Mouse (Mus musculus) heart, embryonic 14.5 days (tissue): ENCODE measurements around the gene Pla2g12b. TPM values are rescaled to one million over a fixed set of nuclear protein-coding genes. Genes with fewer than 3 reads are reported as not detected.

Experiments used
- ATAC-seq: fragments of 200-750 bp; cut with Nextera tagmentation; 2 replicates; pipeline ENCODE4 v1.8.0; 2017; ENCODE audit warnings: low read depth, moderate TSS enrichment; ENCODE audit not compliant: insufficient number of reproducible peaks, insufficient read depth, low FRiP score
- H3K27ac ChIP-seq, 2 experiments: fragments of 200-500 bp in 1 of 2; fragments of 300-500 bp in 1 of 2; sonication (generic) in 1 of 2; replicated peaks in 1 of 2; 2 replicates each; pipeline ENCODE4 v1.5.1; 2012 to 2014; ENCODE audit warnings: low read depth in 2 of 2, low read length in 2 of 2, control low read depth in 1 of 2, mild to moderate bottlenecking in 1 of 2, mixed read lengths in 1 of 2; ENCODE audit not compliant: control insufficient read depth in 1 of 2, insufficient read depth in 1 of 2
- H3K27me3 ChIP-seq: fragments of 300-500 bp; sonication (generic); 2 replicates; pipeline ENCODE4 v1.6.1; 2014; ENCODE audit warnings: mild to moderate bottlenecking, low read length, control low read depth; ENCODE audit not compliant: control insufficient read depth, insufficient read depth
- H3K36me3 ChIP-seq: fragments of 300-500 bp; sonication (generic); 2 replicates; pipeline ENCODE4 v1.6.1; 2014; ENCODE audit warnings: mild to moderate bottlenecking, control low read depth, low read length, mixed read lengths; ENCODE audit not compliant: control insufficient read depth, insufficient read depth
- H3K4me1 ChIP-seq, 2 experiments: fragments of 200-500 bp in 1 of 2; fragments of 300-500 bp in 1 of 2; sonication (generic) in 1 of 2; 2 replicates each; pipeline ENCODE4 v1.6.1; 2012 to 2014; ENCODE audit warnings: low read length in 2 of 2, control low read depth in 1 of 2, mixed read lengths in 1 of 2; ENCODE audit not compliant: control insufficient read depth in 2 of 2, insufficient read depth in 2 of 2
- H3K4me2 ChIP-seq: fragments of 300-500 bp; sonication (generic); 2 replicates; pipeline ENCODE4 v1.6.1; 2014; ENCODE audit warnings: mild to moderate bottlenecking, low read length
- H3K4me3 ChIP-seq, 2 experiments: fragments of 200-500 bp in 1 of 2; fragments of 300-500 bp in 1 of 2; sonication (generic) in 1 of 2; 2 replicates each; pipeline ENCODE4 v1.5.1; 2012 to 2014; ENCODE audit warnings: low read length in 2 of 2, mild to moderate bottlenecking in 2 of 2, control low read depth in 1 of 2, low read depth in 1 of 2, moderate library complexity in 1 of 2; ENCODE audit not compliant: control insufficient read depth in 1 of 2, insufficient read depth in 1 of 2
- H3K9ac ChIP-seq: fragments of 300-500 bp; sonication (generic); 2 replicates; pipeline ENCODE4 v1.6.1; 2014; ENCODE audit warnings: mild to moderate bottlenecking, low read length
- H3K9me3 ChIP-seq: fragments of 300-500 bp; sonication (generic); 2 replicates; pipeline ENCODE4 v1.6.1; 2016; ENCODE audit warnings: low read length, control low read depth; ENCODE audit not compliant: control insufficient read depth
- WGBS: fragments of 180-500 bp; shearing (Covaris S2); extraction: QIAGEN DNeasy Blood & Tissue Kit; methylation state at CpG from one replicate; pipeline ENCODE4 v1.1.7; 2014; 5-methylcytosine and 5-hydroxymethylcytosine counted together
- polyA plus RNA-seq: library from polyadenylated mRNA; unstranded; fragments of >200 nt; fragmentation: Nextera tagmentation; extraction: Ambion mirVana; gene quantifications from 2 replicates; pipeline ENCODE4 v1.2.1, GENCODE M21; 2014

Pla2g12b gene
- polyA plus RNA-seq, 1 experiment from 2014 or later = 0.55 TPM

DNA sequence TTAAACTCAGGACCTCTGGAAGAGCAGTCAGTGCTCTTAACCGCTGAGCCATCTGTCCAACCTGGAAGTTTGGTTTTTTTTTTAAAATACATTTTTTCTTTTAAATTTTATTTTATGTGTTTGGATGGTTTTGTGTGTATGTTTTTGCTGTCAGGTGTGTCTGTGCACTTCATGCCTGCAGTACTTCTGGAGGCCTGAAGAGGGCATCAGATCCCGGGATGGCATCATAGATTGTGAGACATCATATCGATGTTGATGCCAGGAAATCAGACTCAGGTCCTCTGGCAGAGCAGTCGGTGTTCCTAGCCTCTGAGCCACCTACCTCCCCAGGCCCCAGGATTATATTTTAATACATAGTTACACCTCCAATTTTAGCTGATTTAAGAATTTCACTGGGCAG lies 10.3 kb downstream of the Pla2g12b start:
- Histone ChIP-seq H3K36me3 (no peaks in the 10 kb centered on the region), H3K27ac (no peak overlapping the region), H3K9ac (no peak overlapping the region), H3K27me3 (no peaks in the 10 kb centered on the region), H3K4me2 (no peak overlapping the region), H3K9me3 (no peaks in the 10 kb centered on the region), H3K4me3 (no peak overlapping the region), H3K4me1 (peaks cover 0 to 4% of the 10 kb centered on the region in 2 experiments; a peak in 2 of 4 replicates)
- WGBS = 90% methylated on average over 4 of the region's 4 CpGs
- ATAC-seq = no peak

DNA sequence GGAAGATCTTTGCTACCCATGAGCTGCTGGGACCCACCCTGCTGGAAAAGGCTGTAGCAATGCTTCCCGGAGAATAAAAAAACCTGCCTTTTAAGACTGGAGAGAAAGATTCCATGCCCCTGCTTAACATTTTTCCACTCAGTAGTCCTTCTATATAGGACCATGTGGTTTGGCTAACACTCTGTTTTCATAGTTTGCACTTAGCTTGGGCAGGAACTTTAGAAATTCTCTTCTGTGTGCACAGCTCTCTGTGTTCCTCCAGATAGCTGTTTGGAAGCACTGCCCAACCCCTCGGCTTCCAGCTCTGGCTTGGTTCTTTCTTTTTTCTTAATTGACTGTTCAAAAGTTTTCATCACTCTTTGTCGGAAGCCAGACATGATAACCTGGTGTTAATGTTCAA lies 13.2 kb downstream of the Pla2g12b start:
- peak; percentile 39; the same call in 1 of the 2 replicates for ATAC-seq

DNA sequence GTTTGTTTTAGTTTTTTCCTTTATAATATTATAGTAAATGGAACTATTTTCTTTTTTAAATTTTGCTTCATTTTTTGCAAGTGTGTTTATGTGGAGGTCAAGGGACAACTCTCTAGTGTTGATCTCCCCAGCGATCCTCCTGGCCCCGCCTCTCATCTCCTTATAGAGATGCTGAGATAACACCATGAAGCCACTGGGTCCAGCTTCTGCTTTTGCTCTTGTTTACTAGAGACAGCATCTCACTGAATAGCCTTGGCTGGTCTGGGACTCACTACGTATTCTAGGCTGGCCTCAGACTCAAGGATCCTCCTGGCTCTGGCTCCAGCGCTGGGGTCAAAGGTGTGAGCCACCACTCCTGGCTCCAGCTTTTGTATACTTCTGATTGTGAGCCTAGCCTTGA lies 16.1 kb downstream of the Pla2g12b start:
- WGBS = 87% methylated on average over 4 of the region's 4 CpGs
- no peak for ATAC-seq
- H3K36me3 ChIP-seq = no peaks in the 10 kb centered on the region
- H3K27ac ChIP-seq = no peak overlapping the region
- no peak overlapping the region for H3K9ac ChIP-seq
- no peak overlapping the region for H3K4me2 ChIP-seq
- peaks cover 0 to 4% of the 10 kb centered on the region in 2 experiments; a peak in 2 of 4 replicates for H3K4me1 ChIP-seq
- no peak overlapping the region for H3K4me3 ChIP-seq
- no peaks in the 10 kb centered on the region for H3K9me3 ChIP-seq
- H3K27me3 ChIP-seq = no peaks in the 10 kb centered on the region

More for the DNA sequence above, 13.2 kb downstream of the Pla2g12b start:
- H3K4me3 ChIP-seq = no peak overlapping the region
- no peak overlapping the region for H3K9ac ChIP-seq
- H3K4me1 ChIP-seq = peaks cover 0 to 4% of the 10 kb centered on the region in 2 experiments; a peak in 2 of 4 replicates
- 52% methylated on average over 3 of the region's 3 CpGs for WGBS
- H3K36me3 ChIP-seq = no peaks in the 10 kb centered on the region
- no peak overlapping the region for H3K27ac ChIP-seq
- no peaks in the 10 kb centered on the region for H3K9me3 ChIP-seq
- H3K27me3 ChIP-seq = no peaks in the 10 kb centered on the region
- H3K4me2 ChIP-seq = no peak overlapping the region

DNA sequence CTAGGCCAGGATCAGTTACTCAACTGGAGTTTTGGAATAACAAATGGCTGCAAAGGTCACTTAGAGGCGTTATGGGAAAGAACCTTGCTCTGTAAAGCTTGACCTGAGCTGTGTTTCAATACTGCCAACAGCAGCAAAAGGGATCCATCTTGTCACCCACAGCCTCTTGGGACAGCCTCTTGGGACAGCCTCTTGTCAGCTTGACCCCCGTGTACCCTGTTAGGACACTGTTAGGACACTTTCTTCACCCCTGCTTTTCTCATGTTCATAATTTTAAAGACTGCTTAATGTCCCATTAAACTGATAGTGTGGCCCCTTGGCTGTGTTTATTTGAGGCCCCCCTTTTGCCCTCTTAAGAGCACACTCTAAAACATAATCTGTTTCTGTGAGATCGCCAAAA lies 21.0 kb downstream of the Pla2g12b start:
- no peak for ATAC-seq
- Histone ChIP-seq H3K36me3 (no peaks in the 10 kb centered on the region), H3K4me3 (no peak overlapping the region), H3K27ac (no peak overlapping the region), H3K27me3 (no peaks in the 10 kb centered on the region), H3K4me2 (no peak overlapping the region), H3K4me1 (peaks cover 6 to 7% of the 10 kb centered on the region in 2 experiments; a peak in 3 of 4 replicates), H3K9ac (no peak overlapping the region), H3K9me3 (no peaks in the 10 kb centered on the region)
- WGBS = 73% methylated on average over 3 of the region's 3 CpGs

DNA sequence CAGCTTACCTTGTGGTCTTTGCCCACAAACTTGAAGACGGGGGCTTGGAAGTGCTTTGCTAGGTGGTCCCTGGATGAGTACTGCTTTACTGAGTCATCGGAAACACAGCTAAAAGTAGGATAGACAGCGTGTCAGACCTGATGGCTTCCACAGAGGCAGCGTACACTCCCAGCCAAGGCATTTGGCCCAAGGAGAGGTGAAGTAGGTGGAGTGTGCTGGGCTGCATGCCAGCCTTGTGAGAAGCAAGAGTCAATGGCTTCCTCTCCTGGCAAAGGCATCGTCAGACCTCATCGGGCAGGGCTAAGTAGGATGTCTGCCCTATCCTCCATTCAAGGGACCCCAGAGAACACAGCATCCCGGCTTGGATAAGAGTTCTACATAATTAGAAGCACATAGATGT lies 21.9 kb downstream of the Pla2g12b start:
- Histone ChIP-seq H3K4me3 (no peak overlapping the region), H3K4me1 (peaks cover 6 to 8% of the 10 kb centered on the region in 2 experiments), H3K27me3 (no peaks in the 10 kb centered on the region), H3K9ac (no peak overlapping the region), H3K27ac (no peak overlapping the region), H3K36me3 (no peaks in the 10 kb centered on the region), H3K9me3 (no peaks in the 10 kb centered on the region), H3K4me2 (no peak overlapping the region)
- 43% methylated on average over 7 of the region's 7 CpGs for WGBS
- 0 out of 2 replicates have a peak, but pooled peaks have one; percentile 26 for ATAC-seq

DNA sequence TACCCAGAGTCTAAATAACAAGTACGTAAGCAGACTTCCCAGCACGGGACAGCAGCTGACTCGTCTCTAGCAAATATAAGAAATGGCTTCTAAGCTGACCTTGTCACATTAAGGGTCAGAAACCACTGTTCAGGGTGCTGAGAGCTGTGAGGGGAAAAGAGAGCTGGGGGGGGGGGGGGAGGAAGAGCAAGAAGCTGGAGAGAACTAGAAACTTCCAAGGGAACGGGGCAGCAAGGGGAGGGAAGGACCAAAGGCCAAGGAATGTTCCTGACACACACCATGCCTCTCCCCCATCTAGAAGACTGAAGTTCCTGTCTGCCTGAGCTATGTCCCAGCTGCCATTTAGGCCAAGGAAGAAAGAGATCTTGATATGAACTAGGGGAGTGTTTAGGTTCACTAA lies 22.9 kb downstream of the Pla2g12b start:
- ATAC-seq = no peak
- H3K27ac ChIP-seq = no peak overlapping the region
- H3K36me3 ChIP-seq = no peaks in the 10 kb centered on the region
- H3K4me3 ChIP-seq = no peak overlapping the region
- 75% methylated on average over 4 of the region's 4 CpGs for WGBS
- H3K4me1 ChIP-seq = peaks cover 10 to 11% of the 10 kb centered on the region in 2 experiments
- no peak overlapping the region for H3K4me2 ChIP-seq
- no peaks in the 10 kb centered on the region for H3K27me3 ChIP-seq
- no peaks in the 10 kb centered on the region for H3K9me3 ChIP-seq
- H3K9ac ChIP-seq = no peak overlapping the region

DNA sequence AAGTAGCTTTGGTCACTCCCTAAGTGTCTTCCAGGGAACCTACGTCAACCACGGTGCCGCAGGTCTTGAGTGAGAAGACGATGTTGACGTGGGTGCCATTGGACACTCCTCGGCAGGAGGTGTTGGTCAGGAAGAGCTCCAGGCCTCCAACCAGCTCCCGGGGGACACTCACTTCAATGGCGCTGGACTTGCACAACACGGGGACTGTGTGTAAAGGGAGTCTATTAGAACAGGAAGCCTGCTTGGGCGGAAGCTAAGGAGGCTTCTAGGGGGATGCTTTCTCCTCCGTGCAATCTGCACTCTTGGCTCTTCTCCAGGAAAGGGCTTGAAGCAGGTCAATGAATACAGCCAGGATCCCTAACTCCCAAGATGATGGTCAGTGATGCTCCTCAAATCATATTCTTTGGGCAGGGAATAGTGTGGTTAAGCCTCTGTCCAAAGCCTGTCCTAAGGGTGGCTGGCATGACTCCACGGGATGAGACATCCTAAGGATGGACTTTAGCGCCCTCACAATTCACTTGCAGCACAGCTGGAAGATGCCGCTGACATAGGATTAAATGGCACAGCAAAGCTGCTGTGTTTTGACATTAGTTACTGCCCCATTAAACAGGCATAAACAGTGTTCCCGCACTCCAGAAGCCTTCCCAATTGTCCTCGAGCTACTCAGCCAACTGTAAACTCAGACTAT lies 26.1 kb downstream of the Pla2g12b start:
- H3K27ac ChIP-seq = no peak overlapping the region
- H3K9ac ChIP-seq = no peak overlapping the region
- ATAC-seq = no peak
- no peaks in the 10 kb centered on the region for H3K27me3 ChIP-seq
- no peak overlapping the region for H3K4me2 ChIP-seq
- no peaks in the 10 kb centered on the region for H3K36me3 ChIP-seq
- H3K4me3 ChIP-seq = no peak overlapping the region
- no peaks in the 10 kb centered on the region for H3K9me3 ChIP-seq
- WGBS = 66% methylated on average over 16 of the region's 16 CpGs
- H3K4me1 ChIP-seq = peaks cover 10 to 11% of the 10 kb centered on the region in 2 experiments
